Mouse (Mus musculus) lung, adult 2 months (tissue): Measurements from ENCODE around the gene Lrrn4cl.

Experiments used
- CTCF ChIP-seq: fragments of 200-500 bp; IDR thresholded peaks from 2 replicates; pipeline ENCODE4 v1.5.1; 2011; ENCODE audit warnings: mild to moderate bottlenecking, low read length, control low read depth; ENCODE audit not compliant: insufficient read depth
- POLR2A ChIP-seq: fragments of 200-500 bp; IDR thresholded peaks from 2 replicates; pipeline ENCODE4 v1.6.1; 2011; ENCODE audit warnings: low read depth, mild to moderate bottlenecking, control low read depth, low read length, borderline replicate concordance; ENCODE audit errors: extremely low read depth

GRCm38 (mm10) chr19:8880311-8881033 lies 29.9 kb downstream of the Lrrn4cl start, which contains the start of gene Uqcc3:
- no peak for TF ChIP-seq CTCF
- peak; percentile 92; the same call in 1 of the 2 replicates for TF ChIP-seq POLR2A
